Mouse (Mus musculus): ENCODE data around the gene Nphp4. TPM values are rescaled to one million over a fixed set of nuclear protein-coding genes. Genes with fewer than 3 reads are reported as not detected.

Gene Nphp4
- polyA plus RNA-seq (2015; fragmentation: Nextera tagmentation; extraction: Ambion mirVana), result 5.3 and 6.6 TPM in 2 replicates

- H3K27ac ChIP-seq, result peak within 1 kb of the TSS; percentile 94
These were observed at the start of gene Nphp4 for GRCm38 (mm10) chr4:152476427-152477023. Nphp4 (plus strand) TSS chr4:152476706.

GRCm38 (mm10) chr4:152428259-152428658 lies 48.2 kb upstream of the Nphp4 start:
- Histone ChIP-seq H3K36me3 (no peaks in the 10 kb centered on the region), H3K27me3 (peaks cover 8% of the 10 kb centered on the region; the same call in 1 of the 2 replicates), H3K4me1 (replicated peaks) (peaks cover 16% of the 10 kb centered on the region), H3K27ac (peak overlapping the region; percentile 35; the same call in 1 of the 2 replicates), H3K4me3 (no peak overlapping the region), H3K9ac (no peak overlapping the region), H3K4me2 (no peak overlapping the region), H3K9me3 (no peaks in the 10 kb centered on the region)
- 50% methylated on average over 8 of the region's 8 CpGs for WGBS
- 0 out of 2 replicates have a peak, but pooled peaks have one; percentile 11 for ATAC-seq (ENCODE audit: low FRiP score)

More at GRCm38 (mm10) chr4:152476427-152477023, at the start of gene Nphp4:
- no peak for ATAC-seq (ENCODE audit: low FRiP score)
- H3K4me2 ChIP-seq, result peak within 1 kb of the TSS; percentile 86
- H3K4me1 ChIP-seq (replicated peaks), result peaks cover 43% of the 10 kb centered on the region
- peaks cover 16% of the 10 kb centered on the region for H3K27me3 ChIP-seq
- H3K9me3 ChIP-seq, result peaks cover 4% of the 10 kb centered on the region
- WGBS, result 4% methylated on average over 18 of the region's 18 CpGs
- H3K4me3 ChIP-seq, result peak within 1 kb of the TSS; percentile 64
- peak within 1 kb of the TSS; percentile 83 for H3K9ac ChIP-seq
- H3K36me3 ChIP-seq, result peaks cover 15% of the 10 kb centered on the region

GRCm38 (mm10) chr4:152432308-152432707 lies 44.2 kb upstream of the Nphp4 start:
- H3K4me2 ChIP-seq, result no peak overlapping the region
- H3K27me3 ChIP-seq, result peaks cover 19% of the 10 kb centered on the region
- 55% methylated on average over 5 of the region's 5 CpGs for WGBS
- H3K27ac ChIP-seq, result no peak overlapping the region
- ATAC-seq (ENCODE audit: low FRiP score), result no peak
- no peak overlapping the region for H3K9ac ChIP-seq
- no peaks in the 10 kb centered on the region for H3K36me3 ChIP-seq
- no peak overlapping the region for H3K4me3 ChIP-seq
- H3K9me3 ChIP-seq, result no peaks in the 10 kb centered on the region
- H3K4me1 ChIP-seq (replicated peaks), result peaks cover 26% of the 10 kb centered on the region

- H3K27ac ChIP-seq, result no peak overlapping the region
- H3K4me2 ChIP-seq, result peak overlapping the region; percentile 59
- H3K4me3 ChIP-seq, result peak overlapping the region; percentile 30
- H3K27me3 ChIP-seq, result peaks cover 19% of the 10 kb centered on the region
- peak overlapping the region; percentile 65; the same call in 1 of the 2 replicates for H3K9ac ChIP-seq
- H3K9me3 ChIP-seq, result no peaks in the 10 kb centered on the region
- H3K4me1 ChIP-seq (replicated peaks), result peaks cover 15% of the 10 kb centered on the region
- 2% methylated on average over 9 of the region's 9 CpGs for WGBS
- ATAC-seq (ENCODE audit: low FRiP score), result peak; percentile 93
- H3K36me3 ChIP-seq, result no peaks in the 10 kb centered on the region
These were observed 41.7 kb upstream of the Nphp4 start for GRCm38 (mm10) chr4:152434836-152435235.

GRCm38 (mm10) chr4:152435255-152435654 lies 41.3 kb upstream of the Nphp4 start:
- Histone ChIP-seq H3K9ac (peak overlapping the region; percentile 65; the same call in 1 of the 2 replicates), H3K36me3 (no peaks in the 10 kb centered on the region), H3K9me3 (no peaks in the 10 kb centered on the region), H3K4me2 (peak overlapping the region; percentile 59), H3K4me3 (peak overlapping the region; percentile 30), H3K27me3 (peaks cover 19% of the 10 kb centered on the region), H3K4me1 (replicated peaks) (peaks cover 15% of the 10 kb centered on the region), H3K27ac (no peak overlapping the region)
- peak; percentile 64 for ATAC-seq (ENCODE audit: low FRiP score)
- 9% methylated on average over 10 of the region's 10 CpGs for WGBS

- ATAC-seq (ENCODE audit: low FRiP score), result no peak
- Histone ChIP-seq H3K9me3 (no peaks in the 10 kb centered on the region), H3K27ac (no peak overlapping the region), H3K27me3 (no peaks in the 10 kb centered on the region), H3K4me1 (replicated peaks) (peaks cover 4% of the 10 kb centered on the region; the same call in 1 of the 2 replicates), H3K4me3 (no peak overlapping the region), H3K9ac (no peak overlapping the region), H3K4me2 (no peak overlapping the region), H3K36me3 (no peaks in the 10 kb centered on the region)
- WGBS, result 68% methylated on average over 9 of the region's 9 CpGs
These were observed 35.6 kb upstream of the Nphp4 start for GRCm38 (mm10) chr4:152440882-152441281.

GRCm38 (mm10) chr4:152441536-152441935 lies 35.0 kb upstream of the Nphp4 start:
- H3K4me1 ChIP-seq (replicated peaks), result peaks cover 9% of the 10 kb centered on the region; the same call in 1 of the 2 replicates
- 0 out of 2 replicates have a peak overlapping the region, but pooled peaks have one; percentile 1 for H3K4me2 ChIP-seq
- no peak overlapping the region for H3K27ac ChIP-seq
- H3K36me3 ChIP-seq, result no peaks in the 10 kb centered on the region
- WGBS, result 47% methylated on average over 9 of the region's 9 CpGs
- H3K4me3 ChIP-seq, result no peak overlapping the region
- H3K9me3 ChIP-seq, result no peaks in the 10 kb centered on the region
- H3K27me3 ChIP-seq, result no peaks in the 10 kb centered on the region
- ATAC-seq (ENCODE audit: low FRiP score), result no peak
- H3K9ac ChIP-seq, result no peak overlapping the region

- WGBS, result 89% methylated on average over 10 of the region's 10 CpGs
- no peak for ATAC-seq (ENCODE audit: low FRiP score)
These were observed 30.3 kb upstream of the Nphp4 start for GRCm38 (mm10) chr4:152446178-152446577.

GRCm38 (mm10) chr4:152447731-152448665 lies 28.5 kb upstream of the Nphp4 start:
- peaks cover 15% of the 10 kb centered on the region for H3K4me1 ChIP-seq (replicated peaks)
- H3K36me3 ChIP-seq, result no peaks in the 10 kb centered on the region
- no peaks in the 10 kb centered on the region for H3K27me3 ChIP-seq
- no peak overlapping the region for H3K4me2 ChIP-seq
- no peak overlapping the region for H3K27ac ChIP-seq
- WGBS, result 83% methylated on average over 22 of the region's 22 CpGs
- no peak overlapping the region for H3K9ac ChIP-seq
- no peak for ATAC-seq (ENCODE audit: low FRiP score)
- no peak overlapping the region for H3K4me3 ChIP-seq
- H3K9me3 ChIP-seq, result no peaks in the 10 kb centered on the region

More at GRCm38 (mm10) chr4:152446178-152446577, 30.3 kb upstream of the Nphp4 start:
- no peak overlapping the region for H3K4me3 ChIP-seq
- peaks cover 9% of the 10 kb centered on the region for H3K4me1 ChIP-seq (replicated peaks)
- H3K27ac ChIP-seq, result no peak overlapping the region
- no peak overlapping the region for H3K9ac ChIP-seq
- H3K4me2 ChIP-seq, result no peak overlapping the region
- H3K9me3 ChIP-seq, result no peaks in the 10 kb centered on the region
- no peaks in the 10 kb centered on the region for H3K27me3 ChIP-seq
- no peaks in the 10 kb centered on the region for H3K36me3 ChIP-seq

- no peak for ATAC-seq (ENCODE audit: low FRiP score)
- Histone ChIP-seq H3K9me3 (no peaks in the 10 kb centered on the region), H3K36me3 (no peaks in the 10 kb centered on the region), H3K4me3 (no peak overlapping the region), H3K4me1 (replicated peaks) (peaks cover 21% of the 10 kb centered on the region), H3K9ac (no peak overlapping the region), H3K27me3 (no peaks in the 10 kb centered on the region), H3K4me2 (no peak overlapping the region), H3K27ac (no peak overlapping the region)
- 67% methylated on average over 8 of the region's 8 CpGs for WGBS
These were observed 27.9 kb upstream of the Nphp4 start for GRCm38 (mm10) chr4:152448666-152449018.

- Histone ChIP-seq H3K4me3 (no peak overlapping the region), H3K27ac (no peak overlapping the region), H3K4me2 (no peak overlapping the region), H3K36me3 (no peaks in the 10 kb centered on the region), H3K9ac (no peak overlapping the region), H3K27me3 (no peaks in the 10 kb centered on the region), H3K9me3 (no peaks in the 10 kb centered on the region), H3K4me1 (replicated peaks) (peaks cover 23% of the 10 kb centered on the region)
- WGBS, result 84% methylated on average over 6 of the region's 6 CpGs
- no peak for ATAC-seq (ENCODE audit: low FRiP score)
These were observed 25.1 kb upstream of the Nphp4 start for GRCm38 (mm10) chr4:152451371-152451770.

GRCm38 (mm10) chr4:152453079-152453478 lies 23.4 kb upstream of the Nphp4 start:
- ATAC-seq (ENCODE audit: low FRiP score), result peak; percentile 33; the same call in 1 of the 2 replicates
- H3K9ac ChIP-seq, result no peak overlapping the region
- WGBS, result 20% methylated on average over 10 of the region's 10 CpGs
- peaks cover 30% of the 10 kb centered on the region for H3K4me1 ChIP-seq (replicated peaks)
- no peak overlapping the region for H3K4me2 ChIP-seq
- no peak overlapping the region for H3K4me3 ChIP-seq
- H3K9me3 ChIP-seq, result no peaks in the 10 kb centered on the region
- H3K27ac ChIP-seq, result peak overlapping the region; percentile 66
- no peaks in the 10 kb centered on the region for H3K36me3 ChIP-seq
- no peaks in the 10 kb centered on the region for H3K27me3 ChIP-seq
